Mouse (Mus musculus) lung, adult 10 weeks (tissue): ENCODE results near the gene Gm17783. TPM values are rescaled to one million over a fixed set of nuclear protein-coding genes. Genes with fewer than 3 reads are reported as not detected.

ENCODE experiments used
- polyA plus RNA-seq: library from polyadenylated mRNA; stranded (reverse); fragments of 350-450 nt; fragmentation: Illumina TruSeq; extraction: RNeasy Lipid Tissue Mini Kit (QIAGEN cat#74804); gene quantifications from one replicate; pipeline ENCODE4 v1.2.3, GENCODE M21; 2014; ENCODE audit warnings: low read depth, low replicate concordance; ENCODE audit not compliant: insufficient read depth

Gene Gm17783
- polyA plus RNA-seq, result not detected

GRCm38 (mm10) chr16:45531950-45532349 is at the start of gene Gm17783:
Gm17783 (minus strand) TSS chr16:45532050.

GRCm38 (mm10) chr16:45535009-45535408 is 3.2 kb upstream of the Gm17783 start, which contains the start of gene Slc9c1:
Slc9c1 (plus strand) TSS chr16:45535309.

GRCm38 (mm10) chr16:45492927-45493326 is 38.9 kb downstream of the Gm17783 start, which contains the start of gene Gm609:
Gm609 (minus strand) TSS chr16:45492969.

Other genes with a start within 250 kb of the Gm17783 start
- gene Cd200, start 123.0 kb downstream of the Gm17783 start, polyA plus RNA-seq, result 386 TPM
- not detected for gene Gm609, start 39.1 kb downstream of the Gm17783 start, polyA plus RNA-seq
- not detected for gene Slc9c1, start 3.3 kb upstream of the Gm17783 start, polyA plus RNA-seq
- gene Gcsam, start 78.3 kb upstream of the Gm17783 start, polyA plus RNA-seq, result 0.74 TPM
- 0.28 TPM for gene BC016579, start 122.0 kb upstream of the Gm17783 start, polyA plus RNA-seq
- gene Tmprss7, start 161.6 kb upstream of the Gm17783 start, polyA plus RNA-seq, result not detected
- 0.52 TPM for gene Tagln3, start 192.6 kb upstream of the Gm17783 start, polyA plus RNA-seq
- 9.7 TPM for gene Abhd10, start 210.9 kb upstream of the Gm17783 start, polyA plus RNA-seq